Comparison of ENCODE assay signal across 21 mouse cellular contexts in the genomic region with DNA sequence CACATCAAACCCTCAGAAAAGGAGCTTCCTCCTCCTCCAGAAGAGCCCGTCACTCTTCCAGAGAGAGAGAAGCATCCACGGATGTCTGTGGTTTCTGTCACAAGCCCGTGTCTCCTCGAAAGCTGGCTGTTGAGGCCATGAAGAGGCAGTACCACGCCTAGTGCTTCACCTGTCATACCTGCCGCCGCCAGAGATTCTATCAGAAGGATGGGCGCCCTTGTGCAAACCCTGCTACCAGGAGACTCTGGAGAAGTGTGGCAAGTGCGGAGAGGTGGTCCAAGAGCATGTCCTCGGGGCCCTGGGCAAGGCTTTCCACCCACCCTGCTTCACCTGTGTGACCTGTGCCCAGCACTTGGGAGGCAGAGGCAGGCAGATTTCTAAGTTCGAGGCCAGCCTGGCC. TPM values are rescaled to one million over a fixed set of nuclear protein-coding genes. Genes with fewer than 3 reads are reported as not detected.
DNase-seq lines count a peak whose midpoint lies in the region; ATAC-seq lines count a peak whose summit lies in the region.
"Had no signal": no experiment of that assay in that cellular context is flagged by ENCODE, and none has a peak within 500 bp of the region (broad histone marks: within the 10 kb centered on the region; RNA-seq: fewer than 3 reads in every experiment).

No protein-coding gene starts in this region.

- WGBS in forebrain, embryonic 11.5 days = 84% methylated on average over 11 of the region's 11 CpGs
- WGBS in forebrain, embryonic 15.5 days = 87% methylated on average over 11 of the region's 11 CpGs

- no peaks in the 10 kb centered on the region for H3K27me3 ChIP-seq in forebrain, embryonic 11.5 days (ENCODE audit: control insufficient read depth, insufficient read depth, low read length)
- no peaks in the 10 kb centered on the region for H3K27me3 ChIP-seq in forebrain, embryonic 15.5 days
- H3K27me3 ChIP-seq: CH12.LX, Patski had no signal

- H3K4me3 ChIP-seq in forebrain, embryonic 11.5 days (ENCODE audit: low read depth, low read length) = no peak overlapping the region
- H3K4me3 ChIP-seq in forebrain, embryonic 15.5 days = no peak overlapping the region

- no peak for ATAC-seq in forebrain, embryonic 11.5 days (replicated peaks; ENCODE audit: low FRiP score)
- ATAC-seq in forebrain, embryonic 15.5 days (replicated peaks) = no peak
- ATAC-seq: activated CD4-positive, CD25-positive, alpha-beta regulatory T cell, adult 4 months; CD4-positive, CD25-positive, alpha-beta regulatory T cell, adult 4 months; Patski had no signal

- no peaks in the 10 kb centered on the region for H3K4me1 ChIP-seq in forebrain, embryonic 11.5 days (replicated peaks; ENCODE audit: control insufficient read depth, insufficient read depth, low read length)
- H3K4me1 ChIP-seq in forebrain, embryonic 15.5 days = peaks cover 4% of the 10 kb centered on the region; the same call in 1 of the 2 replicates

- H3K36me3 ChIP-seq in forebrain, embryonic 11.5 days (ENCODE audit: control insufficient read depth, insufficient read depth, low read length) = no peaks in the 10 kb centered on the region
- H3K36me3 ChIP-seq in forebrain, embryonic 15.5 days = no peaks in the 10 kb centered on the region
- H3K36me3 ChIP-seq: G1E had no signal

- no peaks in the 10 kb centered on the region for H3K9me3 ChIP-seq in forebrain, embryonic 11.5 days (ENCODE audit: control insufficient read depth, low read length)
- no peaks in the 10 kb centered on the region for H3K9me3 ChIP-seq in forebrain, embryonic 15.5 days
- H3K9me3 ChIP-seq: G1E had no signal

- no peak overlapping the region for H3K9ac ChIP-seq in forebrain, embryonic 11.5 days (ENCODE audit: low read length)
- no peak overlapping the region for H3K9ac ChIP-seq in forebrain, embryonic 15.5 days (replicated peaks)

- H3K4me2 ChIP-seq in forebrain, embryonic 11.5 days (ENCODE audit: low read depth, low read length, severe bottlenecking) = no peak overlapping the region
- H3K4me2 ChIP-seq in forebrain, embryonic 15.5 days (replicated peaks) = no peak overlapping the region

- DNase-seq in forebrain, embryonic 11.5 days (ENCODE audit: low spot score) = peak; percentile 44
- peak; percentile 75 for DNase-seq in heart, adult 11 months
- DNase-seq in heart, adult 8-10 months (ENCODE audit: low spot score) = no peak
- DNase-seq: adrenal gland, adult 2 months; adrenal gland, adult 8-10 months; adrenal gland, postnatal 10 days; adrenal gland, postnatal 14 days; adrenal gland, postnatal 25 days; adrenal gland, postnatal 36 days; B cell, adult 2 months; cerebellum, adult 11 months; cerebellum, adult 11-12 months; cerebellum, adult 18-20 months had no signal

- no peak overlapping the region for H3K27ac ChIP-seq in forebrain, embryonic 11.5 days (ENCODE audit: low read depth, low read length)
- no peak overlapping the region for H3K27ac ChIP-seq in forebrain, embryonic 15.5 days (replicated peaks)

RNA-seq across cellular contexts. Expression of a gene that starts 15.5 kb away (rescaled TPM):
- polyA plus RNA-seq in forebrain, embryonic 11.5 days (2014; fragmentation: Nextera tagmentation; extraction: Ambion mirVana) = not detected in 2 replicates
- polyA plus RNA-seq in forebrain, embryonic 15.5 days (2015; fragmentation: Nextera tagmentation; extraction: Ambion mirVana) = 0.27 and 0.28 TPM in 2 replicates
- total RNA-seq in heart, adult 8-10 months (2022) = 1 to 10 TPM; 1.8 to 3.5 (median 2.1) TPM
- total RNA-seq: CH12.LX, MEL had no signal
- polyA plus RNA-seq: activated CD4-positive, CD25-positive, alpha-beta regulatory T cell, adult 4 months; C2C12; CD4-positive, CD25-positive, alpha-beta regulatory T cell, adult 4 months; G1E had no signal

RNA-seq across cellular contexts. Expression of a gene that starts 23.1 kb away (rescaled TPM):
- 0.08 TPM in 1 of 2 replicates, not detected in the other for polyA plus RNA-seq in forebrain, embryonic 11.5 days (2014; fragmentation: Nextera tagmentation; extraction: Ambion mirVana)
- not detected in 2 replicates for polyA plus RNA-seq in forebrain, embryonic 15.5 days (2015; fragmentation: Nextera tagmentation; extraction: Ambion mirVana)
- total RNA-seq in heart, adult 8-10 months (2022) = under 1 TPM; 0.35 to 0.69 (median 0.46) TPM
- total RNA-seq: CH12.LX, MEL had no signal
- polyA plus RNA-seq: G1E had no signal

RNA-seq across cellular contexts. Expression of a gene that starts 49.6 kb away (rescaled TPM):
- polyA plus RNA-seq in forebrain, embryonic 11.5 days (2014; fragmentation: Nextera tagmentation; extraction: Ambion mirVana) = 0.13 TPM in 1 of 2 replicates, not detected in the other
- polyA plus RNA-seq in forebrain, embryonic 15.5 days (2015; fragmentation: Nextera tagmentation; extraction: Ambion mirVana) = 0.13 TPM in 1 of 2 replicates, not detected in the other
- total RNA-seq in heart, adult 8-10 months (2022) = 1 to 10 TPM; 5.2 to 6.5 (median 5.8) TPM
- total RNA-seq: CH12.LX, MEL had no signal
- polyA plus RNA-seq: activated CD4-positive, CD25-positive, alpha-beta regulatory T cell, adult 4 months; CD4-positive, CD25-positive, alpha-beta regulatory T cell, adult 4 months; G1E had no signal
